Mouse (Mus musculus): ENCODE data around the gene Rsph14. TPM values are rescaled to one million over a fixed set of nuclear protein-coding genes. Genes with fewer than 3 reads are reported as not detected.
"Not testable (repeated sequence)": the region's sequence is repeated elsewhere in the genome, so short reads cannot be mapped to it uniquely, and the experiment has no call there.

Rsph14 gene
- total RNA-seq, 2 experiments from 2014 or later = not detected

- no peak for TF ChIP-seq CTCF (IDR thresholded peaks at IDR 0.05)
- DNase-seq (ENCODE audit: extremely low spot score in 1 of 2, low spot score in 2 of 2) = no peak
- H3K4me3 ChIP-seq = no peak overlapping the region
- intact Hi-C loops (cut with DNase I) = no loop called here
- no peak overlapping the region for H3K27ac ChIP-seq
Measured at GRCm38 (mm10) chr10:75051364-75052074, 19.1 kb upstream of the Rsph14 start.

- no peak for TF ChIP-seq CTCF (IDR thresholded peaks at IDR 0.05)
- no peak overlapping the region for H3K27ac ChIP-seq
- DNase-seq (ENCODE audit: extremely low spot score in 1 of 2, low spot score in 2 of 2) = no peak
- H3K4me3 ChIP-seq = no peak overlapping the region
- intact Hi-C loops (cut with DNase I) = no loop called here
Measured at GRCm38 (mm10) chr10:75048711-75049110, 16.3 kb upstream of the Rsph14 start.

- no peak overlapping the region for H3K27ac ChIP-seq
- intact Hi-C loops (cut with DNase I) = no loop called here
- H3K4me3 ChIP-seq = no peak overlapping the region
- no peak for TF ChIP-seq CTCF (IDR thresholded peaks at IDR 0.05)
- DNase-seq (ENCODE audit: extremely low spot score in 1 of 2, low spot score in 2 of 2) = no peak
Measured at GRCm38 (mm10) chr10:75045831-75046230, 13.4 kb upstream of the Rsph14 start.

- H3K27ac ChIP-seq = no peak overlapping the region
- no peak overlapping the region for H3K4me3 ChIP-seq
- no peak for DNase-seq (ENCODE audit: extremely low spot score in 1 of 2, low spot score in 2 of 2)
- no peak for TF ChIP-seq CTCF (IDR thresholded peaks at IDR 0.05)
- intact Hi-C loops (cut with DNase I) = no loop called here
Measured at GRCm38 (mm10) chr10:75044459-75044858, 12.1 kb upstream of the Rsph14 start.

- H3K27ac ChIP-seq; intact Hi-C loops (cut with DNase I); H3K4me3 ChIP-seq; DNase-seq (ENCODE audit: extremely low spot score in 1 of 2, low spot score in 2 of 2): not testable (repeated sequence)
Measured at GRCm38 (mm10) chr10:75042060-75042459, 9.7 kb upstream of the Rsph14 start.

GRCm38 (mm10) chr10:75036883-75037379 lies 4.5 kb upstream of the Rsph14 start, which contains the start of gene Rab36:
Gene Rab36 (plus strand): TSS chr10:75037058.
- intact Hi-C loops (cut with DNase I) = no loop called here
- H3K4me3 ChIP-seq = peak within 1 kb of the TSS; percentile 61
- peak; percentile 92 for DNase-seq (ENCODE audit: extremely low spot score in 1 of 2, low spot score in 2 of 2)
- TF ChIP-seq CTCF (IDR thresholded peaks at IDR 0.05) = no peak
- H3K27ac ChIP-seq = peak within 1 kb of the TSS; percentile 76

GRCm38 (mm10) chr10:75031345-75032114 lies 856 bp downstream of the Rsph14 start:
- intact Hi-C loops (cut with DNase I) = loop anchor here (1.0 kb wide), 1 partner anchor 38 kb away; no protein-coding TSS in a partner anchor
- no peak overlapping the region for H3K27ac ChIP-seq

GRCm38 (mm10) chr10:75030234-75030633 lies 2.2 kb downstream of the Rsph14 start:
- DNase-seq (ENCODE audit: extremely low spot score in 1 of 2, low spot score in 2 of 2) = no peak
- no peak overlapping the region for H3K27ac ChIP-seq
- no peak overlapping the region for H3K4me3 ChIP-seq
- no peak for TF ChIP-seq CTCF (IDR thresholded peaks at IDR 0.05)
- intact Hi-C loops (cut with DNase I) = no loop called here

More at GRCm38 (mm10) chr10:75031345-75032114, 856 bp downstream of the Rsph14 start:
- no peak overlapping the region for H3K4me3 ChIP-seq
- TF ChIP-seq CTCF (IDR thresholded peaks at IDR 0.05) = no peak
- no peak for DNase-seq (ENCODE audit: extremely low spot score in 1 of 2, low spot score in 2 of 2)

- TF ChIP-seq CTCF (IDR thresholded peaks at IDR 0.05) = no peak
- H3K4me3 ChIP-seq = no peak overlapping the region
- intact Hi-C loops (cut with DNase I) = no loop called here
- H3K27ac ChIP-seq = no peak overlapping the region
- no peak for DNase-seq (ENCODE audit: extremely low spot score in 1 of 2, low spot score in 2 of 2)
Measured at GRCm38 (mm10) chr10:75029677-75030076, 2.7 kb downstream of the Rsph14 start.

- Histone ChIP-seq H3K4me3 (no peak overlapping the region), H3K27ac (no peak overlapping the region)
- no peak for TF ChIP-seq CTCF (IDR thresholded peaks at IDR 0.05)
- DNase-seq (ENCODE audit: extremely low spot score in 1 of 2, low spot score in 2 of 2) = no peak
- intact Hi-C loops (cut with DNase I) = no loop called here
Measured at GRCm38 (mm10) chr10:75028743-75029142, 3.6 kb downstream of the Rsph14 start.

- TF ChIP-seq CTCF (IDR thresholded peaks at IDR 0.05) = no peak
- Histone ChIP-seq H3K4me3 (no peak overlapping the region), H3K27ac (no peak overlapping the region)
- DNase-seq (ENCODE audit: extremely low spot score in 1 of 2, low spot score in 2 of 2) = no peak
- intact Hi-C loops (cut with DNase I) = no loop called here
Measured at GRCm38 (mm10) chr10:75026491-75026890, 5.9 kb downstream of the Rsph14 start.

GRCm38 (mm10) chr10:75021138-75021537 lies 11.2 kb downstream of the Rsph14 start:
- peak; percentile 81 to 89 for DNase-seq (ENCODE audit: extremely low spot score in 1 of 2, low spot score in 2 of 2)
- no peak; the same call in none of the 2 replicates for TF ChIP-seq CTCF (IDR thresholded peaks at IDR 0.05)
- Histone ChIP-seq H3K4me3 (no peak overlapping the region), H3K27ac (no peak overlapping the region)
- intact Hi-C loops (cut with DNase I) = loop anchor here (1.0 kb wide), 1 partner anchor 84 kb away; no protein-coding TSS in a partner anchor
